Comparison of ENCODE assay signal across 1 mouse cellular context in the genomic region with DNA sequence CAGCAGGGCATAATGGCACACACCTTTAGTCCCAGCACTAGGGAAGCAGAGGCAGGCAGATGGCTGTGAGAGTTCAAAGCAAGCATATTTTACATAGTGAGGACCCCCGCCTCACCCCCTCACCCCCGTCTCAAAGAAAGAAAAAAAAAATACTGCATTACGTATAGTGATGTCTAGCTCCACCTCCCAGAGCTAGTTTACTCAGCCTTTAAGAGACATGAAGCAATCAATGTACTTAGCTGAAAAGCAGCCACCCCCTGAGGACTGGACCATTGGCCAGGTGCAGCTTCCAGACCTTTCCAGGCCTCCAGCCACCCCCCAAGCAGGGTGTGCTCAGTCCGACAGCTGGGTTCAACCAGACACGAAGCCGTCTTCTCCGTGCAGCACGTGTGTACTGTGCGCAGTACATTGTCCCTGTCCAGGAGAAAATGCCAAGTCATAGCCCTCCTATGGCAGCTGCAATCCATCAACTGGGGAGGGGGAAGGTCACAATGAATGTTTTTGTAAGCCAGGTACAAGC.
TF ChIP-seq lines count a peak whose summit lies in the region.

No protein-coding gene starts in this region.

TF ChIP-seq in MEL, 35 proteins besides CTCF, POLR2A, EP300 and RAD21 (continued from another document):
- no peak for TF ChIP-seq POLR2AphosphoS5 (IDR thresholded peaks at IDR 0.05; ENCODE audit: borderline replicate concordance, low read depth, low read length)
- TF ChIP-seq USF2 (IDR thresholded peaks at IDR 0.05; ENCODE audit: borderline replicate concordance in 1 of 2, insufficient read depth in 1 of 2, low read depth in 1 of 2, low read length in 2 of 2), result no peak
